Mouse (Mus musculus): ENCODE measurements around the gene Slc23a4.

GRCm38 (mm10) chr6:34995265-34995681 is 7.1 kb upstream of the Slc23a4 start:
- no peak for TF ChIP-seq TCF12 (IDR thresholded peaks at IDR 0.05; ENCODE audit: insufficient read depth, poor library complexity, severe bottlenecking)
- TF ChIP-seq MAX (IDR thresholded peaks at IDR 0.05; ENCODE audit: low read depth) = no peak
- no peak for TF ChIP-seq SRF (IDR thresholded peaks at IDR 0.05; ENCODE audit: control insufficient read depth, insufficient read length, low read depth)
- no peak for TF ChIP-seq E2F4 (IDR thresholded peaks at IDR 0.05; ENCODE audit: insufficient read depth)
- no peak for TF ChIP-seq POLR2A (IDR thresholded peaks at IDR 0.05; ENCODE audit: insufficient read length, low read depth)

Data from myocyte (in vitro differentiated cells).